Comparison of ENCODE assay signal across 8 mouse cellular contexts in genomic region chr7:45126844-45127699, GRCm38 (mm10). TPM values are rescaled to one million over a fixed set of nuclear protein-coding genes. Genes with fewer than 3 reads are reported as not detected.
A peak's percentile ranks its signal among the peaks of the same experiment; 100 is the strongest.
DNase-seq lines count a peak whose midpoint lies in the region; ATAC-seq and TF ChIP-seq lines count a peak whose summit lies in the region.

No protein-coding gene starts in this region.

- H3K4me3 ChIP-seq in heart, embryonic 11.5 days (ENCODE audit: low read depth, low read length): peak overlapping the region; percentile 93
- peak overlapping the region; percentile 92 for H3K4me3 ChIP-seq in E14TG2a.4 (replicated peaks; ENCODE audit: low read length)
- peak overlapping the region; percentile 82 for H3K4me3 ChIP-seq in forebrain, embryonic 13.5 days
- peak overlapping the region; percentile 89 for H3K4me3 ChIP-seq in liver, embryonic 15.5 days (replicated peaks)

- DNase-seq in heart, postnatal 4 days: no peak
- DNase-seq in right cerebral cortex, adult 18-20 months: no peak
- DNase-seq in frontal cortex, postnatal 10 days (ENCODE audit: low spot score in 2 of 2): no peak
- DNase-seq in adrenal gland, postnatal 4 days (ENCODE audit: low spot score in 2 of 2): no peak

- no peak for ATAC-seq in heart, embryonic 11.5 days (replicated peaks; ENCODE audit: insufficient number of reproducible peaks, low FRiP score, low TSS enrichment)
- ATAC-seq in forebrain, embryonic 13.5 days: no peak
- ATAC-seq in liver, embryonic 15.5 days (ENCODE audit: insufficient read depth): no peak

- WGBS in heart, embryonic 11.5 days (ENCODE audit: insufficient replicate concordance): 31% methylated on average over 21 of the region's 21 CpGs
- 51% methylated on average over 21 of the region's 21 CpGs for WGBS in forebrain, embryonic 13.5 days
- 9% methylated on average over 21 of the region's 21 CpGs for WGBS in liver, embryonic 15.5 days (ENCODE audit: insufficient replicate concordance)

- H3K27ac ChIP-seq in heart, embryonic 11.5 days (ENCODE audit: low read depth, low read length): peak overlapping the region; percentile 95
- peak overlapping the region; percentile 89 for H3K27ac ChIP-seq in forebrain, embryonic 13.5 days
- peak overlapping the region; percentile 87 for H3K27ac ChIP-seq in liver, embryonic 15.5 days (replicated peaks)

- no peaks in the 10 kb centered on the region for H3K9me3 ChIP-seq in heart, embryonic 11.5 days (replicated peaks; ENCODE audit: control insufficient read depth, low read length)
- H3K9me3 ChIP-seq in E14TG2a.4 (ENCODE audit: low read length): no peaks in the 10 kb centered on the region
- no peaks in the 10 kb centered on the region for H3K9me3 ChIP-seq in forebrain, embryonic 13.5 days (replicated peaks)
- H3K9me3 ChIP-seq in liver, embryonic 15.5 days (replicated peaks): no peaks in the 10 kb centered on the region

- peak overlapping the region; percentile 96 for H3K4me2 ChIP-seq in heart, embryonic 11.5 days
- peak overlapping the region; percentile 90 for H3K4me2 ChIP-seq in forebrain, embryonic 13.5 days
- peak overlapping the region; percentile 88 for H3K4me2 ChIP-seq in liver, embryonic 15.5 days

- peak overlapping the region; percentile 100 for H3K9ac ChIP-seq in heart, embryonic 11.5 days (ENCODE audit: low read depth, low read length)
- peak overlapping the region; percentile 98 for H3K9ac ChIP-seq in forebrain, embryonic 13.5 days
- H3K9ac ChIP-seq in liver, embryonic 15.5 days: peak overlapping the region; percentile 92

- H3K4me1 ChIP-seq in heart, embryonic 11.5 days (ENCODE audit: control insufficient read depth, insufficient read depth, low read length): peaks cover 35% of the 10 kb centered on the region
- H3K4me1 ChIP-seq in E14TG2a.4 (replicated peaks; ENCODE audit: low read depth, low read length): peaks cover 32% of the 10 kb centered on the region
- H3K4me1 ChIP-seq in forebrain, embryonic 13.5 days: peaks cover 51% of the 10 kb centered on the region
- H3K4me1 ChIP-seq in liver, embryonic 15.5 days (replicated peaks): peaks cover 66% of the 10 kb centered on the region

- H3K36me3 ChIP-seq in heart, embryonic 11.5 days (ENCODE audit: control insufficient read depth, insufficient read depth, low read length): peaks cover 32% of the 10 kb centered on the region
- H3K36me3 ChIP-seq in E14TG2a.4 (ENCODE audit: insufficient read depth, low read length): peaks cover 45% of the 10 kb centered on the region
- H3K36me3 ChIP-seq in forebrain, embryonic 13.5 days (ENCODE audit: poor library complexity, severe bottlenecking): peaks cover 38% of the 10 kb centered on the region
- H3K36me3 ChIP-seq in liver, embryonic 15.5 days (replicated peaks): peaks cover 42% of the 10 kb centered on the region

- TF ChIP-seq CTCF in E14TG2a.4 (conservative IDR thresholded peaks at IDR 0.05; ENCODE audit: low read length): peak; percentile 21; the same call in 1 of the 2 replicates

- H3K27me3 ChIP-seq in heart, embryonic 11.5 days (ENCODE audit: control insufficient read depth, insufficient read depth, low read length): no peaks in the 10 kb centered on the region
- H3K27me3 ChIP-seq in E14TG2a.4 (ENCODE audit: insufficient read depth, low read length): no peaks in the 10 kb centered on the region
- H3K27me3 ChIP-seq in forebrain, embryonic 13.5 days: no peaks in the 10 kb centered on the region
- H3K27me3 ChIP-seq in liver, embryonic 15.5 days: no peaks in the 10 kb centered on the region

RNA-seq across cellular contexts. Expression of gene Rpl13a, which starts 1.5 kb away (rescaled TPM):
- 981 and 1,056 TPM in 2 replicates for polyA plus RNA-seq in heart, embryonic 11.5 days (2014; fragmentation: Nextera tagmentation; extraction: Ambion mirVana)
- 1,000 to 10,000 TPM; 1,039 to 1,207 TPM for total RNA-seq in heart, postnatal 4 days (2021)
- polyA plus RNA-seq in forebrain, embryonic 13.5 days (2015; fragmentation: Nextera tagmentation; extraction: Ambion mirVana): 998 and 1,188 TPM in 2 replicates
- polyA plus RNA-seq in liver, embryonic 15.5 days (2015; fragmentation: Nextera tagmentation; extraction: Ambion mirVana): 534 and 633 TPM in 2 replicates
- 1,000 to 10,000 TPM; 2,237 to 2,371 TPM for total RNA-seq in adrenal gland, postnatal 4 days (2021)

RNA-seq across cellular contexts. Expression of gene Rps11, which starts 2.8 kb away (rescaled TPM):
- polyA plus RNA-seq in heart, embryonic 11.5 days (2014; fragmentation: Nextera tagmentation; extraction: Ambion mirVana): 1,168 and 1,305 TPM in 2 replicates
- total RNA-seq in heart, postnatal 4 days (2021): 100 to 1,000 TPM; 846 to 864 TPM
- polyA plus RNA-seq in forebrain, embryonic 13.5 days (2015; fragmentation: Nextera tagmentation; extraction: Ambion mirVana): 1,342 and 1,406 TPM in 2 replicates
- 673 and 768 TPM in 2 replicates for polyA plus RNA-seq in liver, embryonic 15.5 days (2015; fragmentation: Nextera tagmentation; extraction: Ambion mirVana)
- total RNA-seq in adrenal gland, postnatal 4 days (2021): 1,000 to 10,000 TPM; 1,454 to 1,477 TPM

RNA-seq across cellular contexts. Expression of gene Gm45713, which starts 9.0 kb away (rescaled TPM):
- polyA plus RNA-seq in heart, embryonic 11.5 days (2014; fragmentation: Nextera tagmentation; extraction: Ambion mirVana): 0.21 TPM in 2 replicates
- total RNA-seq in heart, postnatal 4 days (2021): not detected
- 0.13 and 0.31 TPM in 2 replicates for polyA plus RNA-seq in forebrain, embryonic 13.5 days (2015; fragmentation: Nextera tagmentation; extraction: Ambion mirVana)
- polyA plus RNA-seq in liver, embryonic 15.5 days (2015; fragmentation: Nextera tagmentation; extraction: Ambion mirVana): 0.10 TPM in 1 of 2 replicates, not detected in the other
- total RNA-seq in adrenal gland, postnatal 4 days (2021): not detected

RNA-seq across cellular contexts. Expression of gene Flt3l, which starts 9.2 kb away (rescaled TPM):
- 1.6 and 2.5 TPM in 2 replicates for polyA plus RNA-seq in heart, embryonic 11.5 days (2014; fragmentation: Nextera tagmentation; extraction: Ambion mirVana)
- total RNA-seq in heart, postnatal 4 days (2021): 1 to 10 TPM; 1.5 to 2.1 TPM
- 0.79 and 0.92 TPM in 2 replicates for polyA plus RNA-seq in forebrain, embryonic 13.5 days (2015; fragmentation: Nextera tagmentation; extraction: Ambion mirVana)
- polyA plus RNA-seq in liver, embryonic 15.5 days (2015; fragmentation: Nextera tagmentation; extraction: Ambion mirVana): 3.4 and 3.7 TPM in 2 replicates
- total RNA-seq in adrenal gland, postnatal 4 days (2021): 10 to 100 TPM; 18.8 to 23.1 TPM

RNA-seq across cellular contexts. Expression of gene Fcgrt, which starts 23.4 kb away (rescaled TPM):
- polyA plus RNA-seq in heart, embryonic 11.5 days (2014; fragmentation: Nextera tagmentation; extraction: Ambion mirVana): 15.1 and 20.5 TPM in 2 replicates
- 10 to 100 TPM; 35.3 to 41.1 TPM for total RNA-seq in heart, postnatal 4 days (2021)
- polyA plus RNA-seq in forebrain, embryonic 13.5 days (2015; fragmentation: Nextera tagmentation; extraction: Ambion mirVana): 8.0 and 9.9 TPM in 2 replicates
- 43.6 and 51.2 TPM in 2 replicates for polyA plus RNA-seq in liver, embryonic 15.5 days (2015; fragmentation: Nextera tagmentation; extraction: Ambion mirVana)
- total RNA-seq in adrenal gland, postnatal 4 days (2021): 100 to 1,000 TPM in 1 of 2 experiments, 10 to 100 TPM in 1; 98.0 to 104 TPM
